ENCODE assay signal across 30 mouse cellular contexts in the genomic region with DNA sequence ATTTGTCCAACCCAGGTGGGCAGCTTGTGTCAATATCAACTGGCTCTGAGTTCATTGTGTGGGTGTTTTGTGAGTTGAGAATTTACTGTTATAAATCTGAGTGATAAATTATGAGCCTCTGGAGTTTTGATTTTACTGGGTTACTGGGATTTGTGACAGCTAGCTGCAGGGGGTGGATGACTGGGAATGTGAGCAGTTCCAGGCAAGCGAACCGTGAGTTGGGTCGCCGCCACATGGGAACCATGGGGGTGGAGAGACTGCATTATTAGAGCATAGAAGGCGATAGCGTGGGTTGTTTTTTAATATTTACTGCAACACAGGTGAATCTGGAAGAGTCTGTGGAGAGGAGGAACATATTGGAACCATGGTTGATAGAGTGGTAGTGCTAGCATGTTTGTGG. TPM values are rescaled to one million over a fixed set of nuclear protein-coding genes. Genes with fewer than 3 reads are reported as not detected.
DNase-seq lines count a peak whose midpoint lies in the region; ATAC-seq and TF ChIP-seq lines count a peak whose summit lies in the region.
"Had no signal": no experiment of that assay in that cellular context is flagged by ENCODE, and none has a peak within 500 bp of the region (broad histone marks: within the 10 kb centered on the region; RNA-seq: fewer than 3 reads in every experiment).

No protein-coding gene starts in this region.

- H3K27me3 ChIP-seq in thymus, adult 2 months (ENCODE audit: control insufficient read depth, insufficient read depth, low read length) = no peaks in the 10 kb centered on the region
- H3K27me3 ChIP-seq: liver, embryonic 15.5 days; lung, embryonic 15.5 days; midbrain, embryonic 15.5 days; neural tube, embryonic 13.5 days had no signal

- no peak overlapping the region for H3K27ac ChIP-seq in layer of hippocampus, adult 2 months
- H3K27ac ChIP-seq in thymus, adult 2 months (ENCODE audit: control insufficient read depth, insufficient read depth, low read length) = no peak overlapping the region
- H3K27ac ChIP-seq: embryonic facial prominence, embryonic 15.5 days; forebrain, embryonic 10.5 days; hindbrain, embryonic 10.5 days; hindbrain, postnatal 0 days; kidney, embryonic 15.5 days; left cerebral cortex, adult 2 months; limb, embryonic 10.5 days; liver, embryonic 15.5 days; lung, embryonic 15.5 days; midbrain, embryonic 15.5 days; neural tube, embryonic 13.5 days had no signal

- TF ChIP-seq POLR2A in thymus, adult 2 months (IDR thresholded peaks at IDR 0.05; ENCODE audit: control insufficient read depth, extremely low read depth, insufficient read depth, low read length, poor library complexity) = no peak

- H3K36me3 ChIP-seq in thymus, adult 2 months (ENCODE audit: control insufficient read depth, insufficient read depth, low read length) = no peaks in the 10 kb centered on the region
- H3K36me3 ChIP-seq: embryonic facial prominence, embryonic 15.5 days; forebrain, embryonic 10.5 days; hindbrain, embryonic 10.5 days; kidney, embryonic 15.5 days; limb, embryonic 10.5 days; liver, embryonic 15.5 days; lung, embryonic 15.5 days; midbrain, embryonic 15.5 days; neural tube, embryonic 13.5 days had no signal

- peak; percentile 66 for DNase-seq in cerebellum, adult 11 months
- DNase-seq in adipocyte (ENCODE audit: low spot score) = peak; percentile 53
- peak; percentile 77 for DNase-seq in cerebellum, adult 9-11 months
- peak; percentile 61 to 63 for DNase-seq in layer of hippocampus, adult 2 months (ENCODE audit: low spot score in 2 of 2)
- no peak for DNase-seq in kidney, postnatal 25 days
- no peak for DNase-seq in right cerebral cortex, postnatal 10 days (ENCODE audit: low spot score in 2 of 2)
- DNase-seq in thymus, adult 2 months = no peak
- DNase-seq: adrenal gland, postnatal 14 days; gastrocnemius, postnatal 10 days; liver; lung, postnatal 36 days; right cerebral cortex, adult 18-20 months; thymus, postnatal 14 days had no signal

- no peak for ATAC-seq in cerebellum, adult (ENCODE audit: insufficient number of reproducible peaks, low FRiP score, low TSS enrichment)
- ATAC-seq: activated CD4-positive, CD25-positive, alpha-beta regulatory T cell, adult 4 months; forebrain, embryonic 16.5 days; hindbrain, postnatal 0 days; intestine, postnatal 0 days; midbrain, embryonic 15.5 days had no signal

- no peak for TF ChIP-seq CTCF in layer of hippocampus, adult 2 months (conservative IDR thresholded peaks at IDR 0.05)
- TF ChIP-seq CTCF in thymus, adult 2 months (IDR thresholded peaks at IDR 0.05; ENCODE audit: borderline replicate concordance, control insufficient read depth, extremely low read depth, insufficient read depth, low read length, poor library complexity) = no peak

- 87% methylated on average over 6 of the region's 6 CpGs for WGBS in thymus, adult 2 months

- H3K4me3 ChIP-seq in layer of hippocampus, adult 2 months = no peak overlapping the region
- no peak overlapping the region for H3K4me3 ChIP-seq in thymus, adult 2 months (ENCODE audit: control insufficient read depth, insufficient read depth, low read length)
- H3K4me3 ChIP-seq: embryonic facial prominence, embryonic 15.5 days; forebrain, embryonic 10.5 days; hindbrain, embryonic 10.5 days; kidney, embryonic 15.5 days; left cerebral cortex, adult 2 months; limb, embryonic 10.5 days; liver, embryonic 15.5 days; lung, embryonic 15.5 days; megakaryocyte, embryonic 14.5 days; midbrain, embryonic 15.5 days; neural tube, embryonic 13.5 days had no signal

- H3K4me1 ChIP-seq in thymus, adult 2 months (replicated peaks; ENCODE audit: control insufficient read depth, insufficient read depth, low read length) = no peaks in the 10 kb centered on the region
- H3K4me1 ChIP-seq: liver, embryonic 15.5 days had no signal

RNA-seq across cellular contexts. Expression of a gene that starts 11.7 kb away (rescaled TPM):
- 1 to 10 TPM in 1 of 2 experiments, under 1 TPM in 1; 0.76 to 1.2 TPM for total RNA-seq in layer of hippocampus, adult 2 months (2021)
- 0.62 and 1.1 TPM in 2 replicates for polyA plus RNA-seq in thymus, adult 2 months (2012; rRNA removed)
- total RNA-seq: common myeloid progenitor, adult 5-6 weeks had no signal
- polyA plus RNA-seq: activated CD4-positive, CD25-positive, alpha-beta regulatory T cell, adult 4 months had no signal

Comparison
In these comparisons a context has a peak if more than half of its experiments do, and no peak if none do; other contexts are left out.
1. DNase-seq: peak in cerebellum, adult 11 months (single experiment), adipocyte (single experiment), cerebellum, adult 9-11 months (single experiment) and layer of hippocampus, adult 2 months (2 of 2); none in kidney, postnatal 25 days (0 of 2), right cerebral cortex, postnatal 10 days (0 of 2) and thymus, adult 2 months (single experiment).